Mouse (Mus musculus): ENCODE data around the gene Uri1.

Uri1 gene

DNA sequence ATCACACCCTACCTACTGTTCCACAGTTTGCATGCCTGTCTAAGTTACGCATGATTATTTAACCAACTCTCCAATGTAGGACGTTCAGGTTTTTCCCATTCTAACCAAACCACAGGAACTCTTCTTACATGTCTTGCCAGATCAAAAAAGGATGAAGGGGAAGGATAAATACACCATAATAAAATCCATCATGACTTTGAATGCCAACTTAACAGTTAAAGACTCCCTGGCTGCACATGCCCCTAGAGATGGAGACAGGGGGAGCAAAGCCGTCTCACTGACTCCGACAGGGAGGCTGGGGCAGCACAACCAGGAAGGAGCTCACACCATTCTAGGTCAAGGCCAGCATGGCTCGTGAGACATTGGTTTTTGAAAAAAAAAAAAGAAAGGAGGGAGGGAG, 8.0 kb downstream of the Uri1 start:
- DNase-seq (ENCODE audit: extremely low spot score), result no peak

DNA sequence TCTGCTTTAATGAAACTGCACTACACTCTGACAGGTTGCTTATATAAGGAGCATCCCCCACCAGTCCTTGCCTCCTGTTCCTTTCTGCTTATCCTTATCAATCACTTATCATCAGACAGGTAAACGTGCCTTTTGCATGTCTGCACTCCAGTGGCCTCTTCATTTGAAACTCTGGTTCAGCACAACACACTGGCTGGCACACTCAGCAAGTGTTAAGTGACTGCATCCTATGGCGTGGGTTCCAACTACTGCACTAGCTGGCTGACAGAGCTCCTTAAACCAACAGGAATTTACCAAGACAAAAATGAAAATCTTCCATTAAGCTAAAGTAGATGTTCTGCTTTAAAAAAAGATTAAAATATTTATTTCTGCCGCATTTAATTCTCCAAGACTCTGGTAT, 9.4 kb downstream of the Uri1 start:
- DNase-seq (ENCODE audit: extremely low spot score), result no peak

- DNase-seq (ENCODE audit: extremely low spot score), result no peak
Measured at GRCm38 (mm10) chr7:38012811-38013210, 10.5 kb downstream of the Uri1 start.

DNA sequence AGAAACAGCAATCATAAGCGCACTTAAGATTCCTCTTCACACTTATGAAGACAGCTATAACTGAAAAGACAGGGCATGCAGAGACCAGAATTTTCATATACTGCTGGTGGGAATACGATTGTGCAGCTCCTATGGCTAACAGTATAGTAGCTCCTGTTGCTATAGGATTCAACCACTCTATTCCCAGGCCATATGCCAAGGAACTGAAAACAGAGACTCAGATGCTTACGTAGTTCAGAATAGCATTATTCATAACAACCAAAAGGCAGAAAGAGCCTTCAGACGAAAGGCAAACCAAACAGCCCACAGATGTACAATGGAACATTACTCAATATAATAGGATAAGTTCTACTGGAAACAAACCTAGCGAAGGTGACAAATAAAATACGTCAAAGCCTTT, 15.0 kb downstream of the Uri1 start:
- DNase-seq (ENCODE audit: extremely low spot score), result no peak

- no peak for DNase-seq (ENCODE audit: extremely low spot score)
Measured at GRCm38 (mm10) chr7:38002451-38002850, 20.9 kb downstream of the Uri1 start.

GRCm38 (mm10) chr7:37999691-38000090, 23.7 kb downstream of the Uri1 start:
- DNase-seq (ENCODE audit: extremely low spot score), result no peak

- DNase-seq (ENCODE audit: extremely low spot score), result no peak
Measured at GRCm38 (mm10) chr7:37992861-37993260, 30.5 kb downstream of the Uri1 start.

- no peak for DNase-seq (ENCODE audit: extremely low spot score)
Measured at GRCm38 (mm10) chr7:37984866-37985265, 38.5 kb downstream of the Uri1 start.

GRCm38 (mm10) chr7:37983471-37983870, 39.9 kb downstream of the Uri1 start:
- DNase-seq (ENCODE audit: extremely low spot score), result no peak

DNA sequence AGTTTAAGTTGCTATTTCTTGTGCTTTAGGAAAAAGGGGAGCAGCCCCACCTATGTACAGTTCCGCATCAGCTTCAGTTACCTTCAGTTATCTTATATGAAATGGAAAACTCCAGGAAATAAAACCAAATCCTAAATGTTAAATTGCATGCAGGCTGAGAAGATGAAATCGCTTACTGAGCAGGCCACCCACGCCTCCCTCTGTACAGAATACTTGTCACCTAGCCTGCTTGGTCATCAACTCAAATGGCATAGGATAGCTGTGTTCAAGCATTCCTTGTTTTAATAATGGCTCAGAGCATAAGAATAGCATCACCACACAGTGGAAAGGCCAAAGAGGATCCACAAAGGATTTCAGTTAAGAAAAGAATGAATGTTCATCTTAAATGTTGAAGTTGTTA, 43.6 kb downstream of the Uri1 start:
- DNase-seq (ENCODE audit: extremely low spot score), result no peak

DNA sequence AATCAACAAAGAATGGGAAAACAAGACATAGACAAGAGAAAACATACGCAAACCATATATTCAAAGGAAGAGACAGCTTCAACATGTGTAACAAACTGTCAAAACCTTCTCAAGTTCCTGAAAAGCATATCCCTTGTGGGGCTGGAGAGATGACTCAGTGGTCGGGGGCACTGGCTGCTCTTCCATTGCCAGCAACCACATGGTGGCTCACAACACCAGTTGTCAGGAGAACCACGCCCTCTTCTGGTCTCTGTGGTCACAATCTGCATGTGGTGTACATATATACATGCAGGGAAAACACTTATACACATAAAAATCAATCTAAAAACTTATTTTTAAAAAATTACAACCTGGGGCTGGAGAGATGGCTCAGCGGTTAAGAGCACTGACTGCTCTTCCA, 44.9 kb downstream of the Uri1 start:
- no peak for DNase-seq (ENCODE audit: extremely low spot score)

GRCm38 (mm10) chr7:37977676-37978075, 45.7 kb downstream of the Uri1 start:
- DNase-seq (ENCODE audit: extremely low spot score), result no peak

DNA sequence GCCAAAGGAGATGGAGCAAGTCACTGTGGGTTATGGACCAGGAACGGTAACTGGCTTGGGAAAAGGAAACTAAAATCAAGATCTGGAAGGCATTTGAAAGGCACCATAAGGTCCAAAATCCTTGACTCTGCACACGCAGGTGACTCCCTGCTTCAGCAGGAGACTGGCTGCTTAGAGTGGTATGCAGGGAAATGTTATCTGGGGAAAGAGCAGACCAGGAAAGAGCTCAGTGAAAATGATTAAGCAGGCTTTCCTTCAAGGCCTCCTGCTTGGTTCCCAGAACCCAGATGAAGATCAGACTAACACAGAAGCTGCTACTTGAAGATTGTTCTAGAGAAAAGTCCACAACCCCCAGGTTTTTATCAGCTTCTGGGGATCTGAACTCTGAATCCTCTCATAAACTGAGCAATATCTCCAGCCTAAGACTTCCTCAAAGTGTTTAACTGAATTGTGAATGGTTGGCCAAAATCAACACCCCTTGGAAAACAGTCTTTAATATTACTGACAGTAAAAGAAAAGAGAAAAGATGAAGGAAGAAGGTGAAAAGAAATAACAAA, 50.3 kb downstream of the Uri1 start:
- no peak for DNase-seq (ENCODE audit: extremely low spot score)

DNA sequence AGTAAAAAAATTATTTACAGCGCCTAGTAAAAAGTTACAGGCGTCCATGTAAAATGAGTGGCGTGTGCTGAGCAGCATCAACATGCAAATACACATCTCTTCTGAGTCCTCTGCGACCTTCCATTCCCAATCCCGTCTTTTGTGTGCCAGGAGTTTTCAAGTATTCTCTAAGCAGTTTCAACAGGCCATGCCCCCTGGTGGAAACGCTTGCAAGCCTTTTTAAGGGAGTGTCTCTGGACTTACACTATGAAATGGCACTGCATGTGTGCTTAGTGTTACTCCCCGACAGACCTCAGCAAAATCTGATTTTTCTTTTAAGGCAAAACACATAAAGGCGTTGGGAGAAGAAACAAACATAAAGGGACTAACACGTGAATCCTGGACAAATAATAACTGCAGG, 50.8 kb downstream of the Uri1 start:
- DNase-seq (ENCODE audit: extremely low spot score), result peak; percentile 22

DNA sequence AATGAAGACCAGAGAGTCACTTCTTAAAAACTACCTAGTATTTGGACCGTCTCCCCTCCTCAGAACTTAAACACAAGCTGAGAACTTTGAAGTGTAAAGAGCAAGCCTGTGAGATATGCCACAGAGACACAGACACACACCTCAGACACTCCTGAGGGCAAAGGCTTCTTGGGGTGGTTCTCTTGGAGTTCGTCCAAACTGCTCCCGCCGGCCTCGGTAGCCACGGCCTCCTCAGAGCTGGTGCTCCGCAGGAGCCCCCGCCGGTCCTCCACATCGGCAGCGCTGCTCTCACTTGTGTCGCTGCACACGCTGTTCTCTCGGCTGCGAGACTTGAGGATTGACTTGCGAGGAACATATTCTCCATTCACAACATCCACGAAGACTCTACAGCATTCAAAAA, 61.0 kb downstream of the Uri1 start:
- DNase-seq (ENCODE audit: extremely low spot score), result no peak

- DNase-seq (ENCODE audit: extremely low spot score), result no peak
Measured at GRCm38 (mm10) chr7:37961247-37961646, 62.1 kb downstream of the Uri1 start.

GRCm38 (mm10) chr7:37951841-37952240, 71.5 kb downstream of the Uri1 start:
- no peak for DNase-seq (ENCODE audit: extremely low spot score)

- DNase-seq (ENCODE audit: extremely low spot score), result no peak
Measured at GRCm38 (mm10) chr7:37936459-37936858, 86.9 kb downstream of the Uri1 start.

GRCm38 (mm10) chr7:37935786-37936185, 87.6 kb downstream of the Uri1 start:
- no peak for DNase-seq (ENCODE audit: extremely low spot score)

GRCm38 (mm10) chr7:37934770-37935182, 88.6 kb downstream of the Uri1 start:
- peak; percentile 44 for DNase-seq (ENCODE audit: extremely low spot score)

GRCm38 (mm10) chr7:37933754-37934308, 89.5 kb downstream of the Uri1 start:
- DNase-seq (ENCODE audit: extremely low spot score), result no peak

DNA sequence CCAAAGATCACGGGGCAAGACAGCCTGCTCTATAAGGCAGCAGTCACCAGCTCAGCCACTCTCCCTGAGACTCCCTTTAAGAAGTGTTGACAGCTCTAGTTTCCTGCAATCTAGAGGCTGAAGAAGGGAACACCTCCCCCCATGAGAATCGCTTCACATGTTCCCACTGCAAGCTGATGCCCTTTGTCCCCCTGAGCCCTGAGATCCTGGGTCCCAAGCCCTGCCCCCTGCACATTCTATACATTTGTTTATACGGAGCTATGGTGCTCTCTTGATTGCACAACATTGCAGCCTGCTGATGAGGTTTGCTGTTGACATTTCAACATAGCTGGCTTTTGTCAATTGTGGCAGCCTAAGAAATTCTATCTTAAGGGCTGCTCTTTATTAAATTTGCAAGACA, 91.7 kb downstream of the Uri1 start:
- peak; percentile 25 for DNase-seq (ENCODE audit: extremely low spot score)

DNA sequence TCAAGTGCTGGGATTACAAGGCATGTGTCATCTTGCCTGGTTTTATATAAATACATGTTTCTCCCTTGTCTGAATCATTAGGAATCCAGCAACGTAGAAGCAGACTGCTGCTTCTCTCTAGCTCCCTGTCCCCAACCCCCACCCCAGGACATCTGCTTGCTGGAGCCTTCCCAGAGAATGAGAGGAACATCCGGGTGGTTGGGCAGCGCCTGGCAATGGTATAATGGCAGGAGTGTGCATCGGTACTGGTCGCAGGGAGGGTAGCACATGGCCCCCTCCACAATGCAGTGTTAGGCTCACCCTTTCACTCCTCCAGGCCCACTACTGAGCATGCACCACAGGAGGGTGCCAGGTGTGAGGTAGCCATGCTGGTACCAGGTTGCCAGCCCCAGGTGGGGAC, 93.6 kb downstream of the Uri1 start:
- no peak for DNase-seq (ENCODE audit: extremely low spot score)

DNA sequence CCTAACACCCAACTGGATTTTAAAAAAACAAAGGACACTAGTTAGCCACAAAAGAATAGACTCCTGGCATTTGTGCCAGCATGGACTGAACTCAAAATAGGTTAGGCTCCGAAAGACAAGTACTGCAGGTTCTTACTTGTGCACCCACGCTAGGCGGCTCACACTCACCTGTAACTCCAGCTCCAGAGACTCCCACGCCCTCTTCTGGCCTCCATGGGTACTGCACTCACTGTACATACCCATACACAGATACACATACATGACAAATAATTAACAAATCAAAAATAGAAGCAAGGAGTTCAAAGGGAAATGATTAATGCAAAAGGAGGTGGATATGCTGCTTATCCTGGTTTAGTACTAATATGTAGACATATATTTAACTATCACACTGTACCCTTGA, 100.4 kb downstream of the Uri1 start:
- DNase-seq (ENCODE audit: extremely low spot score), result no peak
